Mouse (Mus musculus) forebrain, embryonic 11.5 days (tissue): ENCODE measurements around the gene Taz. TPM values are rescaled to one million over a fixed set of nuclear protein-coding genes. Genes with fewer than 3 reads are reported as not detected.

ENCODE experiments used
- ATAC-seq: fragments of 200-750 bp; cut with Nextera tagmentation; replicated peaks from 2 replicates; pipeline ENCODE4 v1.8.0; 2017; ENCODE audit warnings: moderate TSS enrichment; ENCODE audit not compliant: low FRiP score
- DNase-seq: peaks from one replicate; pipeline ENCODE4 v3.0.0-alpha.2; 2017; ENCODE audit warnings: low spot score
- H3K27ac ChIP-seq: fragments of 300-500 bp; sonication (generic); 2 replicates; pipeline ENCODE4 v1.5.1; 2014; ENCODE audit warnings: low read depth, low read length
- H3K27me3 ChIP-seq: fragments of 300-500 bp; sonication (generic); 2 replicates; pipeline ENCODE4 v1.6.1; 2014; ENCODE audit warnings: mild to moderate bottlenecking, low read length, mixed read lengths; ENCODE audit not compliant: control insufficient read depth, insufficient read depth
- H3K36me3 ChIP-seq: fragments of 300-500 bp; sonication (generic); 2 replicates; pipeline ENCODE4 v1.6.1; 2014; ENCODE audit warnings: mild to moderate bottlenecking, low read length, moderate library complexity, mixed read lengths; ENCODE audit not compliant: control insufficient read depth, insufficient read depth
- H3K4me1 ChIP-seq: fragments of 300-500 bp; sonication (generic); replicated peaks from 2 replicates; pipeline ENCODE4 v1.6.1; 2014; ENCODE audit warnings: low read length, mixed read lengths; ENCODE audit not compliant: control insufficient read depth, insufficient read depth
- H3K4me2 ChIP-seq: fragments of 300-500 bp; sonication (generic); 2 replicates; pipeline ENCODE4 v1.6.1; 2014; ENCODE audit warnings: low read depth, mild to moderate bottlenecking, low read length, moderate library complexity, mixed read lengths; ENCODE audit not compliant: severe bottlenecking
- H3K4me3 ChIP-seq: fragments of 300-500 bp; sonication (generic); 2 replicates; pipeline ENCODE4 v1.5.1; 2014; ENCODE audit warnings: low read depth, low read length
- H3K9ac ChIP-seq: fragments of 300-500 bp; sonication (generic); 2 replicates; pipeline ENCODE4 v1.6.1; 2014; ENCODE audit warnings: low read length
- H3K9me3 ChIP-seq: fragments of 300-500 bp; sonication (generic); 2 replicates; pipeline ENCODE4 v1.6.1; 2016; ENCODE audit warnings: low read length, mixed read lengths; ENCODE audit not compliant: control insufficient read depth
- WGBS: fragments of 180-500 bp; shearing (Covaris S2); extraction: QIAGEN DNeasy Blood & Tissue Kit; methylation state at CpG from one replicate; pipeline ENCODE4 v1.1.7; 2014; 5-methylcytosine and 5-hydroxymethylcytosine counted together
- microRNA-seq: library from miRNA; unstranded; fragments of <30 nt; microRNA quantifications from one replicate; pipeline ENCODE4, GENCODE M21; 2016; ENCODE audit not compliant: insufficient number of aligned reads
- polyA plus RNA-seq: library from polyadenylated mRNA; unstranded; fragments of >200 nt; fragmentation: Nextera tagmentation; extraction: Ambion mirVana; gene quantifications from 2 replicates; pipeline ENCODE4 v1.2.1, GENCODE M21; 2014

Taz gene
- polyA plus RNA-seq, 1 experiment from 2014 or later: 58.1 TPM

GRCm38 (mm10) chrX:74329215-74329671, 47.5 kb downstream of the Taz start:
- Histone ChIP-seq H3K9ac (peak overlapping the region; percentile 66), H3K4me1 (no peaks in the 10 kb centered on the region), H3K27ac (no peak overlapping the region), H3K9me3 (no peaks in the 10 kb centered on the region), H3K27me3 (no peaks in the 10 kb centered on the region), H3K4me2 (peak overlapping the region; percentile 67), H3K4me3 (peak overlapping the region; percentile 49), H3K36me3 (no peaks in the 10 kb centered on the region)
- ATAC-seq (peak; percentile 75), DNase-seq (no peak)
- WGBS: 18% methylated on average over 9 of the region's 10 CpGs

GRCm38 (mm10) chrX:74330166-74330930, 48.6 kb downstream of the Taz start:
- DNase-seq (no peak), ATAC-seq (no peak)
- Histone ChIP-seq H3K27me3 (no peaks in the 10 kb centered on the region), H3K27ac (no peak overlapping the region), H3K36me3 (no peaks in the 10 kb centered on the region), H3K9me3 (no peaks in the 10 kb centered on the region), H3K4me3 (peak overlapping the region; percentile 49), H3K4me2 (peak overlapping the region; percentile 67), H3K4me1 (no peaks in the 10 kb centered on the region), H3K9ac (peak overlapping the region; percentile 66)
- 67% methylated on average over 2 of the region's 2 CpGs for WGBS

Small RNA genes lying within 50 kb of the gene (microRNA-seq; reads per million reads assigned to microRNA genes)
- gene Mir7091: not detected
- gene Mir7092: not detected

Other genes starting within 250 kb of the Taz start
- gene Opn1mw, start 154.4 kb upstream of the Taz start, polyA plus RNA-seq: not detected in 2 replicates
- gene Mecp2, start 146.5 kb upstream of the Taz start, polyA plus RNA-seq: 17.0 and 19.8 TPM in 2 replicates
- gene Tex28, start 114.1 kb upstream of the Taz start, polyA plus RNA-seq: not detected in 2 replicates
- gene Tktl1, start 104.7 kb upstream of the Taz start, polyA plus RNA-seq: 0.28 TPM in 1 of 2 replicates, not detected in the other
- 242 and 249 TPM in 2 replicates for gene Flna, start 32.1 kb upstream of the Taz start, polyA plus RNA-seq
- 27.0 and 28.0 TPM in 2 replicates for gene Emd, start 27.2 kb upstream of the Taz start, polyA plus RNA-seq
- gene Rpl10, start 11.1 kb upstream of the Taz start, polyA plus RNA-seq: 614 and 677 TPM in 2 replicates
- gene Dnase1l1, start 425 bp downstream of the Taz start, polyA plus RNA-seq: 3.5 and 5.2 TPM in 2 replicates
- gene Atp6ap1, start 15.2 kb downstream of the Taz start, polyA plus RNA-seq: 82.1 and 86.5 TPM in 2 replicates
- 396 and 419 TPM in 2 replicates for gene Gdi1, start 23.1 kb downstream of the Taz start, polyA plus RNA-seq
- gene Fam50a, start 31.1 kb downstream of the Taz start, polyA plus RNA-seq: 62.5 and 65.6 TPM in 2 replicates
- 27.4 and 28.3 TPM in 2 replicates for gene Plxna3, start 47.2 kb downstream of the Taz start, polyA plus RNA-seq
- gene Lage3, start 71.7 kb downstream of the Taz start, polyA plus RNA-seq: 118 and 121 TPM in 2 replicates
- 72.8 and 72.9 TPM in 2 replicates for gene Ubl4a, start 91.3 kb downstream of the Taz start, polyA plus RNA-seq
- 8.6 and 9.9 TPM in 2 replicates for gene Slc10a3, start 91.4 kb downstream of the Taz start, polyA plus RNA-seq
- gene Fam3a, start 111.4 kb downstream of the Taz start, polyA plus RNA-seq: 27.3 and 27.6 TPM in 2 replicates
- gene Ikbkg, start 111.4 kb downstream of the Taz start, polyA plus RNA-seq: 22.2 and 22.9 TPM in 2 replicates
- 55.7 and 59.8 TPM in 2 replicates for gene G6pdx, start 147.3 kb downstream of the Taz start, polyA plus RNA-seq
- not detected in 2 replicates for gene Gm6880, start 199.5 kb downstream of the Taz start, polyA plus RNA-seq